Mouse (Mus musculus) intestine, embryonic 15.5 days (tissue): Measurements from ENCODE around the gene Pde9a. TPM values are rescaled to one million over a fixed set of nuclear protein-coding genes. Genes with fewer than 3 reads are reported as not detected.

Source experiments
- polyA plus RNA-seq: library from polyadenylated mRNA; unstranded; fragments of >200 nt; fragmentation: Nextera tagmentation; extraction: Ambion mirVana; gene quantifications from 2 replicates; pipeline ENCODE4 v1.2.1, GENCODE M21; 2015

Gene Pde9a
- polyA plus RNA-seq, 1 experiment from 2014 or later: 55.3 TPM

Other genes with a start within 250 kb of the Pde9a start
- gene Tff2, start 241.9 kb upstream of the Pde9a start, polyA plus RNA-seq: 2.5 and 7.8 TPM in 2 replicates
- gene Tff1, start 220.9 kb upstream of the Pde9a start, polyA plus RNA-seq: 5.2 and 5.8 TPM in 2 replicates
- 0.06 TPM in 1 of 2 replicates, not detected in the other for gene Tmprss3, start 187.2 kb upstream of the Pde9a start, polyA plus RNA-seq
- gene Ubash3a, start 178.3 kb upstream of the Pde9a start, polyA plus RNA-seq: 0.20 and 0.21 TPM in 2 replicates
- gene Rsph1, start 108.8 kb upstream of the Pde9a start, polyA plus RNA-seq: 1.1 and 1.3 TPM in 2 replicates
- gene Slc37a1, start 99.4 kb upstream of the Pde9a start, polyA plus RNA-seq: 18.4 and 22.7 TPM in 2 replicates
- gene Wdr4, start 133.8 kb downstream of the Pde9a start, polyA plus RNA-seq: 45.3 and 47.0 TPM in 2 replicates
- gene Ndufv3, start 133.9 kb downstream of the Pde9a start, polyA plus RNA-seq: 404 and 457 TPM in 2 replicates
- 28.5 and 29.8 TPM in 2 replicates for gene Pknox1, start 178.5 kb downstream of the Pde9a start, polyA plus RNA-seq